Mouse (Mus musculus) liver, adult 2 months (tissue): ENCODE measurements around the gene Faap20.

Source experiments
- CTCF ChIP-seq: fragments of 200-500 bp; IDR thresholded peaks from 2 replicates; pipeline ENCODE4 v1.5.1; 2011; ENCODE audit warnings: low read depth, low read length, control low read depth
- POLR2A ChIP-seq: fragments of 200-500 bp; IDR thresholded peaks from 2 replicates; pipeline ENCODE4 v1.6.1; 2011; ENCODE audit warnings: low read length, control low read depth; ENCODE audit not compliant: insufficient read depth; ENCODE audit errors: extremely low read depth

- TF ChIP-seq CTCF: no peak
- no peak for TF ChIP-seq POLR2A
Observed at GRCm38 (mm10) chr4:155280768-155281121, 31.1 kb downstream of the Faap20 start.
